Mouse (Mus musculus): ENCODE data around the gene Epp13.
A peak's percentile ranks its signal among the peaks of the same experiment; 100 is the strongest.
"Not testable (repeated sequence)": the region's sequence is repeated elsewhere in the genome, so short reads cannot be mapped to it uniquely, and the experiment has no call there.

The Epp13 gene

DNA sequence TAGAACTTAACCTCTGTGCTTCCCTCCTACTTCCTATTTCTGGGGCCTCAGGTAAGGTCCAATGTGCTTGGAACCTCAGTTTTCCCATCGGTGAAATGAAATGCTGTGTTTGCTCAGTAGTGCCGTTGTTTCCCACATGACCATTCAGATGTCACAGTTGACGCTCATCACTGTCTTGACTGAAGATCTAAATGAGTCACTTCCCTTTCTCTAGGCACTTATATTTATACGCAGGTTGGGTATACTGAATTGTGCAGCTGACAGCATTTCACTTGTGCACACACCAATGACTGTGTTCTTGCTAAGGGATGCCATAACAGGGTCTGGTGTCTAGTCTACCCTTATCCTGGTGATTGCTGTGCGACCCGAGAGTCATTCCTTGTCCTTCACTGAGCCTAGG lies 32.9 kb downstream of the Epp13 start:
- no peak for DNase-seq (ENCODE audit: low spot score in 2 of 2)

DNA sequence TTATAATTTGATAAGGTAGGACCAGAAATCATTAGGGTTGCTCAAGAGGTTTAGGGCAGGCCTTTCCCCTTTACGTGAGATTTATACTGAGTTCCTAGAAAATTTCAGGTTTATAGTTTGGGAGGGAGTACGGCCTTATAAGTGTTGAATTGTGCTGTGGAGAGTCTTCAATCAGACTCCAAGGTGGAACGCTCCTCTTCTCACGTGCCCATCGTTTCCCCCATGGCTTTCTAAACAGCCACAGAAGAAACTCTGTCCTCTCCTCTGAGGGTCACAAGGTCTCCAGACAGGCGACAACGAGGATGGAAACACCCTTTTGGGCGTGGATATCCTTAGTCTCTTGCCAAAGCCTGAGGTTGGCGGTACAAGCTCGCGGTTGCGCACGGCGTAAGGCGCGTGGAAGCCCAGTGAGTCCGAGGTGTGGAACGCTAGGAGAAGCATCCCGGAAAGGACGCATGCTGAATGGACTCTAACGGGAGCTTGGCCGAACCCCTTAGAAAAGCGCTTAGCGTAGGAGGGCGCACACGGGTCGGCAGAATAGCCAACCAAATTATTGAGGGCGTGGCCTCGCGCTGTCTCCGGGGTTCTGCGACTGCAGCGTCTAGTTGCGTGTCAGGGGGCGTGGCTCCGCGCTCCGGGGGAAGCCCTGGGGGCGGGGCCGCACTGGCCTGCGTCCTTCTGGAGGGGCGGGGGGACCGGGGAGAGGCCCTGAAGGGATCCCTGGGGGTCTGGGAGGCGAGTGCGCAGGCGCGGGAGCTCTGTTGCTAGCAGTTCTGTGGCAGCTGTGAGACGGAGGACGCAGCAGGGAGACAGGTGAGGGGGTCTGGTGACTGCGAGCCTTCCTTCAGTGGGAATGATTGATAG lies 33.6 kb downstream of the Epp13 start, which contains the start of gene Zfp667:
Zfp667 (plus strand) TSS at position 738 of the 864 bp plus-strand sequence.
- peak; percentile 96 to 98 for DNase-seq (ENCODE audit: low spot score in 2 of 2)

DNA sequence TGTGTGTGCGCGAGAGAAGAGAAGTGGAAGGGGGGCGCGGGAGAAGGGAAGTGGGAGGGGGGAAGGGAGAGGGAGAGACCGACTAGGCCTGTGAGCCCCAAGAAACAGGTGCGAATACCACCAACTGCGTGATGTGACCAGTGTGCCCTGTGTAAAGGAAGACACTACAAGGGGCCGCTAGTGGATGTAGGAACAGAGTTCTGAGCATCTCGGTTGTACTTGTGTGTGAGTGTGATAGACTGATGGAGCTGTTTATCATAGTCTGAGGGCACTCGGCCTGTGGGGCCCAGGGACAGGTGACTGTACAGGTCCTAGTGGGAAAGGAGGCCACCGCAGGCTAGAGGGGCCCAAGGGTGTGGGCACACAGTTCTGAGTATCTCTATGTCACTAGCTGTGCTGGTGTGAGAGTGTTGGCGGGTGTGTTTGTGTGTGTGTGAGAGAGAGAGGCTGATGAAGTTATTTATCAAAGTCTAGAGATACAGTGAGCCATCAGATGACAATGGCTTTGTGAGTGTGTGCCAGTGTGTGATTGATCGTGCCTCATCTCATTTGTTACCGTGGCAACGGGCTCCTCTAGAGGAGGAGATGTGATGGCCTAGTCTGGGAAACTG lies 34.5 kb downstream of the Epp13 start:
- peak in 1 of 2 experiments; percentile 4 for DNase-seq (ENCODE audit: low spot score in 2 of 2)

DNA sequence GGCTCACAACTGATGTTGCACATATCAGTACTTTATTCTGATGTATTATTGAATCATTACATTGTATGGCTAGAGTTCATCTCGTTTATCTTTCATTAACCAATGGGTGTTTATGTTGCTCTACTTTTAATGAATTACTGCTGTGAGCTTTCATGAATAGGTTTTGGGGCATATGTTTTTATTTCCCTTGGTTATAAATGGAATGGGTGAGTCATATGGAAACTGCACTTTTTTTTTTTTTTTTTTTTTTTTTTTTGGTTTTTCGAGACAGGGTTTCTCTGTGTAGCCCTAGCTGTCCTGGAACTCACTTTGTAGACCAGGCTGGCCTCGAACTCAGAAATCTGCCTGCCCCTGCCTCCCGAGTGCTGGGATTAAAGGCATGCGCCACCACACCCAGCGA lies 38.6 kb downstream of the Epp13 start:
- not testable (repeated sequence) for DNase-seq (ENCODE audit: low spot score in 2 of 2)

DNA sequence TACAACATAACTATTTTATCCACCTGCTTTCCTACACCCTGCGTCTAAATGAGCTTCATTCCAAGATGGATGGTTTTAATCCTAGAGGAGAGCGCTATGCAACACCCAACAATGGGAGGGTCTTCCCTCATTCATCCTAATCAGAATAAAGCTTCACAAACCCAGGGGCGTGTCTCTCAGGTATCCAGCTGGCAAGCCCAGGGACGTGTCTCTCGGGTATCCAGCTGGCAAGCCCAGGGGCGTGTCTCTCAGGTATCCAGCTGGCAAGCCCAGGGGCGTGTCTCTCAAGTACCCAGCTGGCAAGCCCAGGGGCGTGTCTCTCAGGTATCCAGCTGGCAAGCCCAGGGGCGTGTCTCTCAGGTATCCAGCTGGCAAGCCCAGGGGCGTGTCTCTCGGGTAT lies 48.3 kb downstream of the Epp13 start:
- not testable (repeated sequence) for DNase-seq (ENCODE audit: low spot score in 2 of 2)

DNA sequence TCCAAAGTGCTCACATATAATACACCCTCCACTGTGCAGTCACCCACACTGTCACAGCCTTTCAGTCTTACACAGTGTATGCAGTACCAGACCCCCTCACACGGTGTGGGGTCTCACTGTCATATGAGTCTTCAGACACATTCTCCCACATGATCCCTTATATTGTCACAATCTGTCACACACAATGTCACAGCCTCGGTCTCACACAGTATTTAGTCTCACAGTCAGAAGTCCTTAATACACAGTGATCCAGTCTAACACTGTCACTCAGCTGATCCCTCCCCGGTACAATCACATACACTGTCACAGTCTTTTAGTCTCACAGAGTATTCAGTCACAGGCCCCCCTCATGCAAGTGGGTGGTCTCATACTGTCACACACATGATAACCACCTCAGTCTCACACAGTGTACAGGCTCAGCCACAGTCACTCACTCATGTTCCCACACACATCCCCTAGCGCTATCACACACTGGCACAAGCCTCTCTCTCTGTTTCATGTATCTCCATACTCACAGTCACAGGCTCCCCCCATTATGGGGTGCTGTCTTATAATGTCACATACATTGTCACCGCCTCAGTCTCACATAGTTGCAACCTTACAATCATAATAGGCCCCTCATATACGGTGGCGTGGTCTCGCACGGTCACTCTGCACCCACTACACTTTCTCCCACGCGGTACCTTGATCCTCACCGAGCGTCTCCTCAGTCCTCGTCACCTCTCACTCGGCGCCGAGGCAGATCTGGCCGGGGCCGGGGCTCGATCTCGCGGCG lies 78.1 kb downstream of the Epp13 start:
- no peak for DNase-seq (ENCODE audit: low spot score in 2 of 2)

DNA sequence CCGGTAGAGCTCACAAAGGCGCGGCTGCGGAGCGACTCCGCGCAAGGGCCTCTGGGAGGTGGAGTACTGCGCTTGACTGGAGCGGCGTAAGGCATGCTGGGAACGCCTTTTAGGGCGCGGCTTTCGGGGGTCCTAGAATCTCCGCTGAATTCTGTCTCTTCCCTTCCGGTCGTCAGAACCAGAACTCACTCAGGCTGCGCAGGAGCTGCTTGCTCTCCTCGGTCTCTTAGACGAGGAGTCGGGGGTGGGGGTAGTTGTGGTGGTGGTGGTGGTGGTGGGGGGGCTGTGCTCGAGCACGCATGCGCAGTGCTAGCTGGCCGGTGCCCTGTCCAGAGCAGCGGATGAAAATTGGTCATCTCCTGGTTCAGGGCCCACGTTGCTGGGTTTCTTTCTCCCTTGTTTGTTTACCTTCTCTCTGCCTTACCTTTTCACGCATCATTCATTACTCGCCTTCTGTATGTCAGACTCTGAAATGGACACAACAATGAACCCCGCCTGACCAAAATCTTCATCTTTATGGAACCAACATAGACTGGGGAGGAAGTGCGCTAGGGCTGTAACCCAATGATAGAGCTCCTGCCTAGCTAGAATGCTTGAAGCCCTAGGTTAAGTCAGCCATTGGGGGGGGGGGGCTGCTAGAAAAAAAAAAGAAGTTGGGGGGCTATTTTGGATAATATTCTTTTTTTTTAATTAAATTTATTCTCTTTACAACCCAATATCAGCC lies 78.9 kb downstream of the Epp13 start, which contains the start of gene Zfp583:
Zfp583 (minus strand) TSS at position 53 of the 724 bp plus-strand sequence.
- peak; percentile 55 to 86 for DNase-seq (ENCODE audit: low spot score in 2 of 2)

Measured in cerebellum, postnatal 4 days (tissue).